Mouse (Mus musculus): ENCODE data around the gene Inpp5d.

Gene Inpp5d

DNA sequence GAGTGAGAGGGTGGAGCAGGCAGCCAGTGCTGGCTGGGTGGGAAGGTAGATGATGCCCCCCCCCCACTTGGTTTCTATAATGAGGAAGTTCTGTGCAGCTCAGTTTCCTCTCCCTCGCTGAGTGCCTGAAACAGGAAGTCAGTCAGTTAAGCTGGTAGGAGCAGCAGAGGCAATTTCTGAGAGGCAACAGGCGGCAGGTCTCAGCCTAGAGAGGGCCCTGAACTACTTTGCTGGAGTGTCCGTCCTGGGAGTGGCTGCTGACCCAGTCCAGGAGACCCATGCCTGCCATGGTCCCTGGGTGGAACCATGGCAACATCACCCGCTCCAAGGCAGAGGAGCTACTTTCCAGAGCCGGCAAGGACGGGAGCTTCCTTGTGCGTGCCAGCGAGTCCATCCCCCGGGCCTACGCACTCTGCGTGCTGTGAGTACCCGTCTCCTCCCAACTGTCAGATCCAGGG is at the start of gene Inpp5d:
Gene Inpp5d, plus strand, starts transcription at position 102 of the 458 bp plus-strand sequence.
- DNase-seq, result no peak

DNA sequence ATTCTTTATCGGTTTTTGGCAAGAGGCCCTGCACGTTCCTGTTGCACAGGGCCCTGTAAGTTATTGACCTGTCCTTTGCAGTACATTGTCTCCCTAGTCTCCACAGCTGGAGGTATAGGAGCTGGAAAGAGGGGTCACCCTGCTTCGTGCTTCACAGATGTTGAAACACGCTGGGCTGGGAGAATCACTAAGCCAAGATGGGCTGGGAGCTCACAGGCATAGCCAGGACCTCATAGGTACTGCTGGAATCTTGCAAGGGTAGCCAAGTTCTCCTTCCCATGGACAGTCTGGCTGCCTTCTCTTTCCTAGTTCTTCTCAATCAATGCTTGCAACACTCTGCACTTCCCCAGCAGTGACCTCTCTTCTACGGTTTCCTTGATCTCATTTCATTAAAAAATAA is 46.9 kb upstream of the Inpp5d start:
- no peak for DNase-seq

DNA sequence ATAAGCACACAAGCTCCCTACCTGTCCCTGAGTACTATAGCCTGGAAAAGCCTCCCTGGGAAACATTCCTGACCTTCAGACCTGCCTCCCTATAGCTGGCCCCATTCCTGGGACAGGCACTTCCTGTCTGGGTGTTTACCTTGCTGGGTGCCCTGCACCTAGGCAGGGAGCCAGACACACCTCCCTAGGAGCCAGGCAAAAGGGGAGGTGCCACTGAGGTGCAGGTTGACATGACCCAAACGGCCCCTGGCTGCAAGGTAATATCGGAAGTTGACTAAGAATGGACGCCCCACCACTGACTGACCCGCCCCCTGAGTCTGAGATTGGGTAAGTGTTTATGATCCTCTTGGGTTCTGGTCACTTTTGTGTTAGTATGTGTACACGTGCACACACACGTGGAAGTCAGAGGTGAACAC is 46.3 kb upstream of the Inpp5d start, which contains the start of gene Ngef:
Gene Ngef, minus strand, starts transcription at position 71 of the 416 bp plus-strand sequence.
- no peak for DNase-seq

DNA sequence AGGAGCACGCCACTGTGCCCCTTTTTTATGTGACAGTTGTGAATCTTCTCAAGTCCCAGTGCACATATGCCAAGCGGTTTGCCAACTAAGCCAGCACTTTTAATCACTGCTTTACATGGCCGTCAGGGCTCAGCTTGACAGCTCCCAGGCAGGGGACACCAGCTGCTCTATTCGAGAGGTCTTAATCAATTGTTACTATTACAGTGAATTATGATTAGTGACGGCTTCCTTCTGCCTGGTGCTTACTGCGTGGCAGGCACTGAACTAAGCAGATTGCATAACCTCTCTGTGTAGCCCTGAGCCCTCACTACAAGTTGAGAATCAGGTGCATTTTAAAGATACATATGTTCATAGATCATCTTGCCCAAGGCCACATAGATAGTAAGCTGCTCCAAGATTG is 45.8 kb upstream of the Inpp5d start:
- DNase-seq, result no peak

DNA sequence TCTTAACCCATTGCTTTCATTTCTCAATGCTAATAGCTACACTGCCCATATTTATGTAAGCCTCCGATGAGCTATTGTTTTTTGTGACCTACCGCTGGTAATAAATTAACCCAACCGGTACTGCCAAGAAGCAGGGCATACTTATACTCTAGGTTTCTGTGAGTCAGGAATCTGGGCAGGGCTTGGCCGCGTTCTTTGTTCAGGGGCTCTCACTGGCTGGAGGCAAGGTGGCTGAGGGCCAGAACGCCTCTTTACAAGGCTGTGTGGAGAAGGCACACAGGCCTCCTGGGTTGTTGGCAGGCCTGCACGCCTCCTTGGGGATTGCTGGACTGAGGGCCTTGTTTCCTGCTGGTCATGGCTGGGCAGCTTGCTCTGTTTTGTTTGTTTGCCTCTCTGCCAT is 45.3 kb upstream of the Inpp5d start:
- DNase-seq, result peak; percentile 31 to 32

DNA sequence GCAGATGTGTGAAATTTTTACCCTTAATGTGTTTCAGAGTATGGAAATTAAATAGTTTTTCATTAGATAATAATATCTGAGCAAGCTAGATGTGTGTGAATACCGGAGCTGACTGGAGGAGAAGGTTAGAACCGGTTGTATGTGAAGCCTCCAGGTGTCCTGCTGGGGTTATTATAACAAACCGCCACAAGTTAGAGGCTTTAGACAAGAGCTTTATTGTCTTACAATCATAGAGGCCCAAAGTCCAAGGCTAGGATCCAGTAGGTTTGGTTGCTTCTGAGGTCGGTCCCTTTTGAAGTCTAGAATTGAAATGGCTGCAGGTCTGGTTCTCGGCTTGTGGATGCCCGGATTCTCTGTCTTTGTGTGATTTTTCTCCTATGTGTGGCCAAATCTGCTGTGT is 41.1 kb upstream of the Inpp5d start:
- no peak for DNase-seq

DNA sequence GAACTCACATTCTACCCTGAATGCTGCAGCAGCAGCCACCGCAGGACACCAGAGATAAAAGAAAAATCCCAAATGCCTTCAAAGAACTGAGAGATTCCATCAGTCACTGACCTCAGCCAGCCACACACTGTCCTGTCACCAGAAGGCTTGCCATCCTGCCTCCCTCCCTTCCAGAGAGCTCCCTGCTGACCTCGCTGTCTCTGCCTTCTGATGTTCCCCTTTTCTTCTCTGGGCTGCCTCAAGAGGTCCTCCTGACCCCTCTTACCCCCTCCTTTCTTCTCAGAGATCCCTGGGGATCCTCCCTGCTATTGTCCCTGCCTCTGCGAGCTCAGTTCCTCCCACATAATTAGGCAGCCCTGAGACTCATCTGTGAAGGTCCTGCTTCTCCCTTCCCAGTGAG is 39.3 kb upstream of the Inpp5d start:
- DNase-seq, result no peak

DNA sequence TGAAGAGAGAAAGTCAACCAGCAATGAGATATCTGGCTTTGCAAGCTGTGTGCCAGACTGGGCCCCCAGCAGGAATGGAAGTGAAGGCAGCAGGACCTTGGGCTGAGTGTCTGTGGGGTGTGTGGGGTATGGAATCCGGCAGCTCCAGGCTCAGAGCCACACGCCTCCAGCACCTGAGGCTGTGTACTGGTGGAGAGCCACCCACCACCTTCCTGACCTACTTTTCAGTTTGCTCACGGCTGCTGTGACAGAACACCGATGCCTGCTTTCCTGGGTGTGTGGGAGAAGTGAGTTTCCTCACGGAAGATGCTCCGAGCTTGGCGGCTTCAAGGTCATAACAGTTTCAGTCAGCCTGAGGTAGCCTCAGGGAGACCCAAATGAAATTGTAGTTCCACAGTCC is 30.9 kb upstream of the Inpp5d start:
- no peak for DNase-seq

DNA sequence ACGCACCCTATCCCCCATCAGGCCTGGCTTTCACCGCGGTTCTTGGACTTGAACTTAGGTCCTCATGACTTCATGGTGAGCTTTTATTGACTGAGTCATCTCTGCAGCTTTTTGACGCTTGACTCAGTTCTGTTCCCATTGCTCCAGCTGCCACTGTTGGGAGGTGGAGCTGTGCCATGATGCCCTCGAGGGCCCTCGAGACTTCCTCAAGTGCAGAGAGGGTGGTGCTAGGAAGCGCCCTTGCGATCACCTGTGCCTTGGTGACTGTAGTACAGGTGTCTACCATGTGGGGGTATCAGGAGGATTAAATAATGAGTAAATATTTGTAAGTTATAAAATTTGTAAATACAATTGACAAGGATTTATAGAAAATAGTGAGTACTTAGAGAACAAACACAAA is 30.1 kb upstream of the Inpp5d start:
- no peak for DNase-seq

DNA sequence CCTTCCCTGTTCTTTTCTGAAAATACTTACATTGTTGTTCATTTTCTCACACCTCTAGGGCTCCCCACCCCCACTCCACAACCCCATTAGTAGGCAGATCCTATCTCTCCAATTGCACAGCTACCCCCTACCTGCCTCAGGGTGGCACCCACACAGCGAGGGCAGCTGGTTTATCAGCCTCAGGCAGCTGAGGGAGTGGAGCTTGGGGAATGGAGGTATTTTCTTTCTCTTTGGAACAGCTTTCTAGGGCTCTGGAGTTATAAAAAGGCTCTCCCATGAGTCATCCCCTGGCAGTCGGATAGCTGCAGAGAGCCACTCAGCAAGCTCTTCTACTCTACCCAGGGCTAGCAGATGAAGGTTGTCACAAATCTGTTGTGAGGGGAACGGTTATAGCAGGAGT is 25.9 kb upstream of the Inpp5d start:
- peak; percentile 33 to 40 for DNase-seq

DNA sequence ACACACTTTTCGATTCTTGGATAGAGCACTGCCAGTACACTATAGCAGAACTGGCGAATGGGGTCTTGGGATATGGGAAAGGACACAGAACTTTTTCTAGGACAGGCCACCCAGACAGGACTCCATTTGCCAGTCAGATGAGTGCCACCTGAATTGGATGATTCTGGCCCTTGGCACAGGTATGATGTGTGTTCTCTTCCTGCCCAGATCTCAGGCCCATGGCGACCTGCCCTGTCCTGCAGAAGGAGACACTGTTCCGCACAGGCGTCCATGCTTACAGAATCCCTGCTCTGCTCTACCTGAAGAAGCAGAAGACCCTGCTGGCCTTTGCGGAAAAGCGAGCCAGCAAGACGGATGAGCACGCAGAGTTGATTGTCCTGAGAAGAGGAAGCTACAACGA is 25.4 kb upstream of the Inpp5d start:
- peak; percentile 34 to 39 for DNase-seq

DNA sequence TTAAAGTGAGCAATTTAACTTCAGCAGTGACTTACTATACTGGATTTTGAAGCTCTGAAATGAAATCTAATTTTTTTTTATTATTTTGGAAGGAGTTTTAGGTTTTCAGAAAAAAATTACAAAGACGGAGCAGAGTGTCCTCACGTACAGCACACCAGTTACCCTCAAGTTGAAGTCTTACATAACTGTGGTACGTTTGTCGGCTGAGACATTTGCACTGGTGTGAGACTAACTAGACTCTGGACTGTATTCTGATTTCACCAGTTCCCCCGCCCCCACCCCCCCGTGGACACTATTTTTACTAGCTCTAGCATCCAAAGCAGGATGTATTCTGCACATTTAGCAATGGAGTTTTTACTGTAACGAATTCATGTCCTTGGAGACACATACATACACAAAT is 19.6 kb upstream of the Inpp5d start:
- DNase-seq, result no peak

DNA sequence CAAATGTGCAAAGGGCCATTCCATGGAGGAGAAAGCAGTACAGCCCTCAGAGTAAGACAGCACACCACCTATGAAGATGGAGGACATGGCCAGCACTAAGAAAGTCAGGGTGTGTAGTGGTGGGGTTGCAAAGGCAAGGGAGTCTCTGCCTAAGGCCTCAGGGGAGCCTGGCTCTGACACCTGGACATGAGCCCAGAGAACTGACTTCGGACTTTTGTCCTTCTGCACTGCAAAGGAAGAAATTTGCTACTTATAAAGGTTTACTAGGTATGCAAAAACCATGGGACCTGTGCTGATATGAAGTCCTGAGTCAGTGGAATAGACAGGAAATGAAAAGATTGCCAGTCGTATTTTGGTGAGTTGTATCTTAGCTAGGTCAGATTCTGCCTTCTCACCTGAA is 18.3 kb upstream of the Inpp5d start:
- no peak for DNase-seq

DNA sequence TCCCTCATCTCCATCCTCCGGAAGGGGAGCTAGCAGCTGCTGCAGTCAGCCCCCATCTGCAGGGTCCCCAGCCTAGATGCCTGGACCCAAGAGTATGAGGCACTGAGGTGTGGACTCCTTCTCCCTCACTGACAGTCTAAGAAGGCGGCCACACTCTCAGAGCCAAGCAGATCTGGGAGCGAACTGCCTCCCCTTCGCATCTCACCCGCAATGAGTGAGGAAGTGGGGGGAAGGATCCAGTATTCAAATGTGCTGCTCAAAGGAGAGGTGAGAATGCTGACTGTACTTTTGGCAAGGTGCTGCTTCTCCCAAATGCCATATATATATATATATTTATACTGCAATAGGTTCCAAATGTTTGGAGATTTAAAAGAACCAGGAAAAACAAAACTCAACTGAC is 16.7 kb upstream of the Inpp5d start:
- no peak for DNase-seq

DNA sequence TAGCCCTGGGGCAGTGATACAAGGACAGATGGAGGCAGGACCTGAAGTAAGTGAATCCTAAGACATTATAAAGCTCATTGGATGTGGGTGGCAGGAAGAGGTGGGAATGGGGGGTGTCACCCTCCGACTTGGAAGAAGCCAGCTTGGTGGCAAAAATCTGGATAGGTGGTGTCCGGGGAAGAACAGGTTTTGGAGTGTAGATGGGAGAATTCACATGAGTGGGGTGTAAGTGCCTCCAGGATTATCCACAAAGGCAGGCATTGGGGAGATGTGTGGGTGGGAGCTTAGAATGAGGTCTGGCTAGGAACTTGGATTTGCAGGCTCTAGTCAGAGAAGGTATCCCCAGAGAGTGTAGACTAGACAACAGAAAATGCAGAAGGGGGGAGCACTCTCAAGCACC is 14.8 kb upstream of the Inpp5d start:
- DNase-seq, result no peak

DNA sequence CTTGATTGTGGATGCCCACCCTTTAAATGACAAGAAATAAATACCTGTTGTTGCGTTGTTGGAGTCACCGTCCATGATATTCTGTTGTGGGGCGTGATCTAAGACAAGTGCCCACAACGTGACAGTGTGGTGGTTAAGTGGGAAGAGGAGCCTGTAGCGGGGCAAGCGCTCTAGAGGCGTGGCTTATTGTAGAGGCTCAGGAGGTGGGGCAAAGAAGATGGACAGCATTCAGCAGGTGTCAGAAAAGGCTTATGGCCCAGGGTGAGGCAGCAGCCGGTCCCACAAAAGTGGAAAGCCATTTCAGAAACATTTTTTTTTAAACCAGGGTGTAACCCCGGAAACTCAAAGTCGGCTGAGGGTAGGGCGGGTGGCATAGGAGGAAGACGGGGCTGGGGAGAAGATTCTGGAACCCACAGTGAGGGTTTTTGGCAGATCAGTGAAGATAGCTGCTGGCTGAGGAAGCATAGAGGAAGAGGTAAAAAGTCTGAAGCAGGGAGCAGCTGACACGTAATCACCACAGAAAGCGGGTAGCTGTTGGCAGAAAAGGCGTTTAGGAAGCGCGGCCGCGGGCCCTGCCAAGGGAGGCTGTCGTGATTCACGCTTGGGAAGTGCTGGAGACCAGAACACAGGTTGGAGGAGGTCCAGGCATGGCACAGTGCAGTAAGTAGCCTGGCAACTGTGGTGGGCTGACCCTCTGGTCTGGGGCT is 12.6 kb upstream of the Inpp5d start:
- peak; percentile 73 to 74 for DNase-seq

DNA sequence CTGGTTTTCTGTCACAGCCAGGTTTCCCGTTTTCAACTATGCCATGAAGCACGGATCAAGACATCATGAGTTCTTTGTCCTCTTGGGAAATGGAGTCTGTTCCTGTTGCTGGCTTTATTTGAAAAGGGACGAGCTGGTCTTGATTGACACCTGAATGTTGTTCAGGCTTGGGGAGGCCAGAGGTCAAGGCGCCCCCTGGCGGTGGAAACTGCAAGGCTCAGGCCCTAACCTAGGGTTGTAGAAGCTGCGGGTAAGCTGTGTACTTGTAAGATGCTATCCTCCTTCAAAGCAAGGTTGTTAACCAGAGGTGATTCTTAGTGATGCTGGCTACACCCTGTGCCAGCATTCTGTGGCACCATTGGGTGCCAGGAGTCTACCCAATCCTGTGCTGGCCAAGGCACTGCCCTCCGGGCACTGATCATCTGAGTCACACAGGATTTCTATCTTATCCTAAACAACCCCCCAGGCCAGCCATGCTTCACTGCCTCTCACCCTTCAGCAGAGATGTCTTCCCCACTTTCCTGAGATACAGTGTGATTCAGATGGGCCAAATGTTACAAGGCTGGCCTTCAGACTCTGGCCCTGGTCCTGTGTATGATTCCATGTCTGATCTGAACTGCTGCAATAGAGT is 11.6 kb upstream of the Inpp5d start:
- DNase-seq, result peak; percentile 59 to 76

DNA sequence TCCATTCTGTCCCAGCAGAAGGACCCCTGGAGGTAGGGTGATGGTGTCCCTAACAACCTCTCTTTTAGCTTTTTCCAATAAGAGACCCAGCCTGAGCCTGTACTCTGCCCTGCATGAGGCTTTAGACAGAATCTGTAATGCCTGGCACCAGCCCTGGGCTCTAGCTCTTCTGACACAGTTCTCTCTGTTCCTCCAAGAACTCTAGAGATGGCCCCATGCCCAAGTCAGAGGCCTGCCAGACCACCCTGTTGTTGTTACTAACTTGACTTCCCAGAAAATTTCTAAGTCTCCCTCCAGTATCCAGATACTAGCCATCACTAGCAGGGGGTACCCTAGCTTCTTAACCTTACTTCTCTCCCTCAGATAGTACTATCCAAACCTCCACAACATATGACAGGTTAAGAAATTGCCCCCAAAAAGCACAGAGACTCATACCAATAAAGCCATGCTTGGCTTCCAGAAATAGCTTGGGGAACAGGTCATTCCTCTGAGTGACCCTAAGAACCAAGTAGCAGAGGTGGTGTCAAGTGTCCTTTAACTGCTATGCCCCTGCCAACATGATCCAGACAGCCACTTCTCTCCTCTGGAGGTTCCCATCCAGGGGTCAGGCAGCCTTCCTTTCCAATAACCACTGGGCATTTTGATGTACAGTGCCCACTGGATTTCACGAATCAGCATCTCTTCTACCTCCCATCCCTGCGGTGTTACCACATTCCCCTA is 5.4 kb upstream of the Inpp5d start:
- no peak for DNase-seq

DNA sequence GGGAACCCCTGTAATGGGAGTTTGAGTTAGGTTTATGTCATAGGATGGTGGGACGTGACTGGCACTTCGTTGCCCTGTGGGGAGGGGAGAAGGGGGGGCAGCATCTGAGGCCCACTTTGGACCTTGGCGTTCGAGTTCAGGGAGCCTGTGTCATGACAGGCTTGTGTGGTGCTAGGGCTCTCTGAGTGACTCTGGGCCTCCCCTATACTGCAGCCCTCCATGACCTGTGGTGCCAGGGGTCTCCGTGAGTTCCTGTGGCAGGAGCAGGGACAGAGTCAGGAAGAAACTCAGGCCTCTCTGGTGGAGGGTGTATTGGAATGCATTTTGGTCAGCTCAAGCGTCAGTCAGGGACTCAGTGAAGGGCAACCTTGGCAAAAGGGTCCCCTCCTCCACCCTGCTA is 581 bp downstream of the Inpp5d start:
- no peak for DNase-seq

DNA sequence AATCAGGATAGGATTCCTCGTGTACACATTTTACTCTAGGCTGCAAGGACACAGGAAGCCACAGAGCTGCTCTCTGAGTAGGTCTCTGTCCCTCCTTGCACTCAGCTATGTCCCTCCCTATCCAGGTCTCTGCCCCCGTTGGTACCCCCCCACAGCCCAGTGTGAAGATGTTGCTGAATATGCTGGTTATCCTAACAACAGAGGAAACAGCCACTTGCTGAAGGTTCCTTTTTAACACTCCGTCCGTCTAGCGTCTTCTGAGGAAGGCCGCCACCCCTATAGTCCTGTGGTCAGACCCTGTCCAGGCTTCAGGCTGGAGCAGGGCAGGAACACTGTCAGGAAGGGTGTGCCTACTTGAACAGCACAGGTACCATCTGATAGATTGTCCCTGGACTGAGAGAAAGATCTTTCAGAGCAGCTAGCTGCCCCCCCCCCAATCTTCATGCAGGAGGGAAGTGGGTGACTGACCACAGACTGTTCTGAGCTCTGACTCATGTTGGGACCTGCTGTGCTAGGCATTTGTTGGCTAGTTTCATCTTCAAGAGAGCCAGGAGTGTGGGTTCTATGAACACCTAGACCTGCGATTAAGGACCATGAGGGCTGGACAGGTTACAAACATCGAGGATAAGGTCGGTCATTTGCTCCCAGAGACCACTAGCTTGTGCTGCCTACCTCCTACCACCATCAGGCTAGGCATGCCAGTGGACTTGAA is 1.2 kb downstream of the Inpp5d start:
- DNase-seq, result no peak

DNA sequence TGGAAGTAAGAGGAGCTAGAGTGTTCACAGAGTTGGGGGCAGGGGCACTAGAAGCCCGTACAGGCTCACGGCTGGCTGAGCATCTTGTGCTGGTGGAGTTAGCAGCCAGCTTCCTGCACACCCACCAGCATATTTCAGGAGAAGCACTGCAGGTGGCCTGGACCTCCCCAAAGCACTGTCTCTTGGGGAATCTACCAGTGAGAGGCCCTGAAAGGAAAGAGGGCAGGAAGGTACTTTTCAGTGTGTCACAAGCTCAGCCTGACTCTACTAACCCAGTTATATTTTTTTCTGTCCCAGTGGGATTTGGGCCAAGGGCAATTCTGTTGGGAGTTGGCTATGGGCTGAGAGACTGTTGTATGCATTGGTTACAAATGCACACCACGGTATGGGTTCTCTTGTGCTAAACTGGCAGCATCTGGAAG is 1.8 kb downstream of the Inpp5d start:
- DNase-seq, result no peak

DNA sequence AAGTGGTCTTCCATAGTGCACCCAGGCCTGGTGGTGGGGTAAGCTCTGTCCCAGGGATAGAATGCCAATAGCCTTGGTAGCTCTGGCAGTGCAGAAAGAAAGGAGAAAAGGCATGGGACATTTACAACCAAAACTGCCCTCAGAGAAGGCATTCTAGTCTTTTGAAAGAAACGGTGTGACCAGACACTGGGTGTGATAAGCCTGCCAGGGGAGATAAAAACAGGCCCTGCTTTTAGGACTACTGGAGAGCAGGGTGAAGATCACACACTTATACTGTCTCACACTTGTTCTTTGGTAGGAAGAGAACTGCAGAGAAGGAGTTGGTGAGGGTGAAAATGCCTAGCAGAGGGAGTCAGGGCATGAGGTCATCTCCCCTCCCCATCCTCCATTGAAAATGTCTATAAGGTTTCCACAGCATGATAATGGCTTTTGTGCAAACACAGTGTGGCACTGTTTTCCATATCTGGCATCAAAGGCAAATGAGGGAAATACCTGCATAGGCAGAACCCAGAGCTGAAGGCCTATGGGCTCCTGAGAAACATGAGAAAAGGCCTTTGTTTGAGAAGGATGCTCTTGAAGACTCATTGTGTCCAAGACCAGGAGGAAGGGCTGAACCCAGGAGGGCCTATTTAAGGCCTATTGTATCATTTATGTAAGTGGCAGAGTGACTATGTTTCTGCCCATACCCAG is 4.0 kb downstream of the Inpp5d start:
- DNase-seq, result no peak

DNA sequence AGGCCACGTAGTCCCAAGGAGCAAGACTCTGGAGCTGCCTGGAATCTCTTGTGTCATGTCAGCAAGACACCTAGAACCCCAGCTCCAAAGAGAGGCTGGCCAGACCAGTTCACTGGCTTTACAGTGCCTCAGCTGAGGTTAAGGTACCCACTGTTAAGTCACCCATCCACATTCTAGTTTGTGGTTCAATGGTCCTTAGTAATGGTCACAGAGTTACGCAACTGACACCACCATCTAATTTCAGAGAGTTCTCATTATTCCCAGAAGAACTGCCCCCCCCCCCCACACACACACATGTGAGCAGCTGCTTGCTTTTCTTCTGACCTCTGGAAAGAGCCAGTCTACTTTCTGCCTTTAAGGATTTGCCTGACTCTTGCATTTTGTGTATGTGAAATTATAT is 4.7 kb downstream of the Inpp5d start:
- no peak for DNase-seq

Data from cerebellum, adult 18-20 months (tissue).